Mouse (Mus musculus) lung, postnatal 0 days (tissue): ENCODE measurements at regions not wholly inside any gene's neighbourhood (a gene's known extent, or its start where the extent isn't known, plus 50 kb on each side); places are given as distances from the start of the nearest gene placed in this dataset.

ENCODE experiments used
- CTCF ChIP-seq: IDR thresholded peaks from 2 replicates; pipeline ENCODE4 v1.5.1; 2016; ENCODE audit warnings: antibody characterized with exemption, mild to moderate bottlenecking
- EP300 ChIP-seq: IDR thresholded peaks from 2 replicates; pipeline ENCODE4 v1.6.1; 2016; ENCODE audit warnings: antibody characterized with exemption, mild to moderate bottlenecking, control low read depth

- TF ChIP-seq CTCF (no peak), EP300 (no peak)
These were observed 169.8 kb downstream of the 9530068E07Rik start for GRCm38 (mm10) chr11:52566026-52566425.
